Mouse (Mus musculus) heart, adult 9 months (tissue): Measurements from ENCODE around the gene Raver1.

ENCODE experiments used
- DNase-seq, 2 experiments: peaks; one replicate each; pipeline ENCODE4 v3.0.0; 2022; ENCODE audit warnings: low spot score in 2 of 2

Raver1 gene

DNA sequence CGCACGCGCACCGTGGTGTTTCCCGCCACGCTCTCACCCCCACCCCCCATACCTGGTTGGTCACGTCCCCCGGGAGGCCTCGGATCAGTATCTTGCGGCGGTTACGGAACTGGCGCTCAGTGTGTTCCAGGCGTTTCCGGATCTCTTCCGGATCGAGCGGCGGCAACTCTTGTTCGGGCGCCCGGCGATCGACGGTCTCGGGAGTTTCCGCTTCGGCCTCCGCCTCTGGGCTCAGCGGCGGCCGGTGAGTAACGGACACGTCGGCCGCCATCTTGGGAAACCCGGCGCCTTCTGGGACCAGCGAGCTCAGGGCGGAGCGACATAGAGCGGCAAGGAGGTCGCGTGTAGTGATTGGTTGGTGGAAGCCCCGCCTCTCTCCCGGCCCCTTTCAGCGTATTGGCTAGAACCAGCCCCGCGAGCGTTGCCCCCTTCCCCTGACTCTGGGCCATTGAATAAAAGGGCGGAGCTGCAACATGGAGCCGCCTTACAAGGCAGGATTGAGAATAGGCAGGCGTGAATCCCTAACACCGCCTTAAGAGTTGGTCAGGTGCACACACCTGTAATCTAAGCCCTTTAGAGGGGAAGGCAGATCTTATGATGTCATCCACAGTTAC lies at the start of gene Raver1, which contains the start of gene Gm38431:
TSS of gene Raver1 (minus strand) at position 302 of the 614 bp plus-strand sequence.
TSS of gene Gm38431 (minus strand) at position 291 of the 614 bp plus-strand sequence.
- peak; percentile 97 to 98 for DNase-seq

DNA sequence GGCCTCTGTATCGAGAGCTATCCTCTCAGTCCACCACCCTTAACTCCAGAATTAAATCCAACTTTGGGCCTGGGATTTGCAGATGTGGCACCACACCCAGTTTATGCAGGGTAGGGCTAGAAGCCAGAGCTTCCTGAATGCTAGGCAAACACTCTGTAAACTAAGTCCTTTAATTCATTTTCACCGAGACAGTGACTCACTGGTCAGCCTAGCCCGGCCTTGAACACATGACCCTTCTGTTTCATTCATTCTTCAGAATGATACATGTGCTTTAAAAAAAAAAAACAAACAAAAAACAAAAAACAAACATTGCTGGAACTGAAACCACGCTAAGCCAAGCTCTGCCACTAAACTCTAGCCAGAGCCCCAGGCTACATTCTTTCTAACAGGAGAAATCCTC lies 46.6 kb upstream of the Raver1 start:
- DNase-seq: no peak

DNA sequence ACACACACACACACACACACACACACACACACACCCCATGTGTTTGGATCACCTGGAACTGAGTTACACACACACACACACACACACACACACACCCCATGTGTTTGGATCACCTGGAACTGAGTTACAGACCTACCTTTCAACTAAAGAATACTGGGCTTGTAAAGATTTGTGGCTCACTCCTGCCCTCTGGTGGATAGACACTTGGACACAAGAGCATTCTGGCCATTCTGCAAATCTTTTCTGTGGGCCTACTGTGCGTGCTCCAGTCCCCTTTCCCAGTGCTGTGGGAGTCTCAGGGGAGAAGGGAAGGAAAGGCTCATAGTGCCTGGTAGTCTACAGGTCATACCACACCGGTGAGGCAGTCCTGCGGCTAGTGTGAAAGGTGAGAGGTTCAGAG lies 45.4 kb upstream of the Raver1 start:
- DNase-seq: no peak

DNA sequence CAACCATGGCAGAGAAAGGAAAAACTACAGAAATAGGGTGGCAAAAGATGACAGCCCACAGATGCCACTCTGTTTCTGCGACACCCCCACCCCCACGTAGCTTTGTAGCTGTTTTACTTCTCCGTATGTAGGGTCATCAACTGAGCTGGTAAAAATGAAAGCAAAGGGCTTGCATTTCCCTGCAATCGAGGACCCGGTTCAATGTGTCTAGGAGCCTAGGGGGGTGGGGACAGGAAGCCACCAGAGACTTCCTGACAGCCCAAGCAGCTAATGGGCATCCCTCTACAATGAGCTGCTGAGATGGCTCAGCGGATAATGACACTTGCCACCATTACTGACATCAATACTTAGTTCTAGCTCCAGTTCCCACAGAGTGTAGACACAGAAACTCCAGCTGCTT lies 44.6 kb upstream of the Raver1 start:
- DNase-seq: no peak

DNA sequence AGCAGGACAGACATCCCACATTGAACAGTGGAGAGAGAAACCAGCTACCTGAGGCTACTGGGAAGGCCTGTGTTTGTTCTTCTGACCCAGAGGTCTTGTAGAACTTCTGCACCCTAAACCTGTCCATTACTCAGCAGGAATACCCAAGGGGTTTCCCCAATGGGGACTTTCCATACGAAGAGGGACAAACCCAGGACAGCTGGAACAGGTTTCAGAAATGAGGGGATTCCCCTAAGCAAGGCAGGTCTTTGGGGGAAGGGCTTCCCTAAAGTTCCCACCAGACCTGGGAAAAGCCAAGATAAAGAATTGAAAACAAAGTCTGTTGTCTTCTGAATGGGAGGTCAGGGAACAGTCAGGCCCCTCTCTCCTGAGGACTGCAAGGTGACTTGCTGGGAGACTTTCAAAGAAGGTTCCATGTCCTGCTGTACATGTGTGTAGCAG lies 44.2 kb upstream of the Raver1 start:
- no peak for DNase-seq

DNA sequence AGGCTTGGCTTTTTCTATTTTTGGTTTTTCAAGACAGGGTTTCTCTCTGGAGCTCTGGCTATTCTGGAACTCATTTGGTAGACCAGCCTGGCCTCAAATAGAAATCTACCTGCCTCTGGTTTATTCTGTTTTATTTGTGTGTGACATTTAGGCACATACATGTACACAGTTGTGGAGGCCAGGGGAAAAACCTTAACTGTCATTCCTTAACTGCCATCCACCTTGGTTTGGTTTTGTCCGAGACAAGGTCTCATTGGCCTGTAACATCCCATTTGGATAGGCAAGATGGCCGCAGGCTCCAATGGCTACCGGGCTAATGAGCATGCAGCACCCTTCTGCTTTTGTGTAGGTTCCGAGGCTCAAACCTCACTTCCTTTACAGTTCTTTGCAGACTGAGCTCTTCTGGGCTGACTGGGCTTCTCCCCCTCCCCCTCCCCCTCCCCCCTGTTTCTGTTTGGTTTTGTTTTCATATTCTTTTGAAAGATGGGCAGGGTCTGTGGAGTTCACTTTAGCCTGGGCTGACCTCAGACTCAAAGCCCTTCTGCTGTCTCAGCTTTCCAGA lies 43.6 kb upstream of the Raver1 start:
- DNase-seq: no peak

DNA sequence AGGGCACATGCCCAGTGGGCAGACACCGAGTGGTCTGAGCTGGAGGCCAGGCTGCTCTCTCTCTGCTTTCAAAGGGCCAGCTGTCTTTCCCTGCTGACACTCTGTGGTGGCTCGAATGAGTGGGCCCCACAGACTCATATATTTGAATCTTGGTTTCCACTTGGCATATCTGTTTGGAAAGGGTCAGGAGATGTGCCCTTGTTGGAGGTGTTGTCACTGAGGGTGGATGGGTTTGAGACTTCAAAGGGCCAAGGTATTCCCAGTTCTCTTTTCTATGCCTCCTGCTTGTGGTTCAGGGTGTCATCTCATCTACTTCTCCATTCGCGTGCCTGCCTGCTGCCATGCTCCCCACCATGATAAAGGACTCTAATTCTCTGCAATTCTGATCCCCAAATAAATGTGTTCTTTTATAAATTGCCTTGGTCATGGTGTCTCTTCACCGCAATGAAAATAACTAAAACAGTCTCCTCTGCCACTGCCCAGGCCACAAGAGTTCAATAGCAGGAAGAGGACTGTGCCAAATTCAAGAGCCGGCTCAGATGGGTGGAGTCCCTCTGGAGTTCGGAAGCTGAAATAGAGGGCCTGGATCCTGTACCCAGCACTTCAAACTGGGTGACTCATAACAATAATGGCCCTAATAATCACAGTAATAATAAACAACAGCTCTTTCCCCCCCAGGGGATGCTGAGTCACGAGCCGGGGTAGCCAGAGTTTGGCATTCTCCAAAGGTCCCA lies 43.0 kb upstream of the Raver1 start:
- peak; percentile 86 to 87 for DNase-seq

DNA sequence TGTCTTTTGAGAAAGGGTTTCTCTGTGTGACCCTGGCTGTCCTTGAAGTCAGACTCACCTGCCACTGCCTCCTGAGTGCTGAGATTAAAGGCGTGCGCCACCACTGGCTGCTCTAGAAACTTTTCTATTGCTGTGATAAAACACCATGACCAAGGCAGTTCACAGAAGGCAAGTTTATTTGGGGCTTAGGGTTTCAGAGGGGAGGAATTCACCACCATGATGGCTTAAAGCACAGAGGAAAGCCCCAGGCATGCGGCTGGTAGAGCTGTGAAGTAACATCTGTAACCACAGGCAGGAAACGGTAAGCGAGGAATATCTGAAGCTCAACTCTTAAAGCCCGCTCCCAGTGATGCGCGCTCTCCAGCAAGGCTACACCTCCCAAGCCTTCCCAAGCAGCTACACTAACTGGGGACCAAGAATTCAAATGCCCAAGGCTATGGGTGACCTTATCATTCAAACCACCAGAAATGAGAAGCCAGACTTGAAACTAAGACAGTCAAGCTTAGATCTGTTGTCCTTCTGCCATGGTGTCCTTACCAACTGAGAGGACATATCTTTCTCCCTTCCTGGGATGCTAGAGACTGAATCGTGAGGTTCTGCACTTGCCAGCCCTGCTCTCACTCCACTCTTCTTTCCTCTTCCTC lies 41.4 kb upstream of the Raver1 start:
- no peak for DNase-seq

DNA sequence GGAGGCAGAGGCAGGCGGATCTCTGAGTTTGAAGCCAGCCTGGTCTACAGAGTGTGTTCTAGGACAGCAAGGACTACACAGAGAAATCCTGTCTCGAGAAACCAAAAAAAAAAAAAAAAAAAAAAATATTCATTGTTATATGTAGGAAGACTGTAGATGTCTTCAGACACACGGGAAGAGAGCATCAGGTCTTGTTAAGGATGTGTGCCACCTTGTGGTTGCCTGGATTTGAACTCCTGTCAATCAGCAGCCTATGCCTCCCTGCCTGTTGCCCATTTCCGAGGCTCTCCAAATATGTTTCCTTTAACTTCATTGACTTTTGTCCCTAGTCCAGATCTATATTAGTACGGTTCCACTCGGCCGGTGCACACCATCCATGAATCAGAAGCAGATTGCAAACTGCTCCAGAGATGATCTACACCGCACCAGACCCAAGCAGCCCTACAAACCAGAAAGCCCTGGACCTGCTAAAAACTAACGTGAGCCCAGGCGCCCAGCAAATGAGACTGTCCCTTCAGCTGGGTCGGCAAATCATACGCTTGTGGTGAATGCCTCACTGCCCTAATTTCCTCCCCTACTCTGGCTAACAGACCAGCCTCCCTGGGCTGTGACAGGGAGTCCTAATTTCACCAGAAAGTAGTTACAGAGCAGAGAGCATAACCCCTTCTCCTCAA lies 40.4 kb upstream of the Raver1 start:
- no peak for DNase-seq

DNA sequence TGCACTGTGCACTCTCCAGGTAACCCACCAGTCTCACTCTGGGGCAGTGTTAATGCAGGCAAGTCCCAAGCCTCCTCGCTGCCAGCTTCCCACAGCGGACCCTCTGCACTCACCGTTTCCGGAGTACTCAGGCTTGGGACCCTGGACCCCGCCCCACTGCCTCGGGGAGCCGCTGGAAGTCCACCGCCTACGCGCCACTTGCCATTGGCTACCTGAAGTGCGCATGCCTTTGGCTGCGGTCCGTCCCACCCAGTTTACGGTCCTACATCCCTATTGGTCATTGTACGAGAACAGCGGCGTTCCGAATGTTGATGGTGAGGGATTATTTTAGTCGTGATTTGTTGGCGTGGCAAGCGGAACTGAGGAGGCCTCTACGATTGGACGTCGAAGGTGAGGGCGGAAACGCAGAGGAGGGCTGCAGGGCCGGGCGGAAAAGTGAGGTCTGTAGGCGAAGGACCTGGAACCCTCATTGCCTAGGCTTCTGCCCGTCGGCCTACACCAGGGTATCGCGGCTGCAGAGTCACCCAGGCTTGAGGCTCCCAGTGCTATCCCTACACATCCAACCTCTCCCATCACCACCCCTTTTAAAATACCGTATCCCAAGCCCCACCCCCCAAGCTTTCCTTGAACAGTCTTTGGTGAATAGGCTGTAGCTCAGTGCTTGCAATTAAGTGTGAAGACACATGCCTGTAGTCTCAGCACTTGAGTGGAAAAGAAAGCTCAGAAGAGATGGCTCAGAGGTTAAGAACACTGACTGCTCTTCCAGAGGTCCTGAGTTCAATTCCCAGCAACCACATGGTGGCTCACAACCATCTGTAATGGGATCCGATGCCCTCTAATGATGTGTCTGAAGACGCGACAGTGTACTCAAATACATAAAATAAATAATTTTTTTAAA lies 39.5 kb upstream of the Raver1 start, which contains the start of gene Tyk2:
TSS of gene Tyk2 (minus strand) at position 185 of the 898 bp plus-strand sequence.
- peak; percentile 96 to 98 for DNase-seq

DNA sequence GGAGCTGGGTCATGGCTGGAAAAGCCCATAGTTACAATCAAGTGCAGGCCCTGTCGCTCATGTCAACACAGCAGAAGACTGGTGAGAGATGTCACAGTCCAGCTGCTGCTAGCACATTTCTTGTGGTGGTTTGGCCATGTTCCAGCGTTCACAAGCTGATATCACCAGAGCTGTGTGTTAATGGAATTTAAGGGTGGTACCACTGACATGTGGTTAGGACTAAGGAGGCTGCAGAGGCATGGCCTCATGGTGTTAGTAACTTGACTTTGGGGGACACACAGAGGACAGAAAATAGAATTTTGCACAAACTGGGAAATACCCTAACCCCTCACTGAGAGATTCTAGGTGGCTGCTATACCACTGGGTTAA lies 34.4 kb upstream of the Raver1 start:
- DNase-seq: no peak

DNA sequence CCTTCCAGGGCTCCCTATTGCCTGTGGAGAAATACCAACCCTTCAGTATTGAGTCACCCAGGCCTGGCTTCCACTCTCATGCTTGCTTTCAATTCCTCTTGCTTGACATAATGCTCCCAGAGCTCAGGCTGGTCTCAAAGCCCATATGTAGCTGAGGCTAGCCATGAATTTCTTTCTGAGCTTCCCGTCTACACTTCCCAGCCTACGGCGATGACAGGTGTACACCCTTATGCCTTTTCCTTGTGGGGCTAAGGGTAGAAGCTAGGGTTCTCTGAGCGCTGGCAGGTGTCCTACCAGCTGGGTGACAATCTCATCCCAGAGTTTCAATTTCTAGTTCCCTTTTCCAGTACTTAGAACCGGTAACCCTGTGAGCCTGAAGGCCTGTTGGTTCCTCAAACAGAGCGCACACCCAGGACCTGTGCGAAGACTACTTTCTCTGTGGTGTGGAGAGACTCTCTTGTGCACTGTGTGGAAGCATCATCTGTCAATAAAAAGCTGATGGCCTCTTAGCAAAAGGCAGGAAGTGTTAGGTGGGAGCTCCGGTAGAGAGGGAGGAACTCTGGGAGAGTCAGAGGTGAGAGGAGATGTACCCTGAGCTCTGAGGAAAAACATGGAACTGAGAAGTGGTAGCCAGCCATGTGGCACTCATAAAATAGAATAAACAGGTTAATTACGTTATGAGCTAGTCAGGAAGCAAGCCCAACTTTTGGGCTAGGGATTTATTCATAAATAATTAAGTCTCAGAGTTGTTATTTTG lies 33.9 kb upstream of the Raver1 start:
- no peak for DNase-seq

DNA sequence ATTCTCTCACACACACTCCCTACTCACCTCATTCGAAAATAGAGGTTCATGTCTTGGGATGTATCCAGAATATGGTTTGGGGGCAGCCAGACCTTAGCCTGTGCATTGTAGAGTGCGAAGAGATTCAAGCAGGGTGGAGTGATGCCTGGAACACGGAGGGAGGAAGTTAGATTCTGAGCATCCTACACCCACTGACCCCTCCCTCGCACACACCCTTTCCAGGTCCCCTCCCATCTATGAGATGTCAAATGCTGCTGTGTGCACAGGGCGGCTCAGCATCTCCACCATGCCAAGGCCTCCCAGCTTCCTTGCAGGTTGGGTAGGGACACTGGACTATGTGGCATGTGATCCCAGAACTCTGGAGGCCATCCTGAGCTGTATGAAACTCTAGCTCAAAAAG lies 33.0 kb upstream of the Raver1 start:
- no peak for DNase-seq

DNA sequence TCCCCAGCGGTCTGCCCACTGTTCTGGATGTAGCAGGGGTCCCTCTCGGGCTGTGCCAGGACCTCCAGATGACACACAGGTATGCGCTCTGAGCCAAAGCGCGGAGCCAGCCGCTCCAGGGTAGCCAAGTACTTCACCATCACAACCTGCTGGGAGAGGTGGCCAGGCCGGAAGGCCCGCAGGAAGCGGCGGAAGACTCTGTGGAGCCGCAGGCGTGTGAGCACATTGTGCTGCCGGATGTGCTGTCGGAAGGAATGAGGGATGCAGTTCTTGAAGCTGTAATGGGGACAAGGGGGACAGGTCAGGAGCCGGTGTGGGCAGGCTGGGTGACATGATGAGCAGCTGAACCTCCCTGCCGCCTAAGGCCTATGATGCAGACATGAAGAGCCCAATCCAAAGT lies 29.7 kb upstream of the Raver1 start:
- no peak for DNase-seq

DNA sequence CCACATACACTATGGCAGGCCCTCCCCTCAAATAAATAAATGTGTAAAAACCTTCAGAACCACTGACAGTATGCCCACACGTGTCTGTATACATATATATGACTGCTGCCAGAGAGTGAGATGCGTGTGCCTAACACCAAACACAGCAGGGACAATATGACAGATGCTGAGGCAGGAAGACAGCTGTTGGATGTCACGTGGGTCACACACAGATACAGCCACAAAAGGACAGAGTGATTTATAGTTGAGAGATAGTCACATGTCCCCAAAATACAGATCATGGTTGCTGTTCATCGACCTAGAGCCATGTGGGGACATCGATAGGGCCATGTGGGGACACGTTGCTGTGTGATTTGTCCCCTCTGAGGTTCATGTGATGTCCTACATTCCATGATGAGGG lies 25.3 kb upstream of the Raver1 start:
- no peak for DNase-seq

DNA sequence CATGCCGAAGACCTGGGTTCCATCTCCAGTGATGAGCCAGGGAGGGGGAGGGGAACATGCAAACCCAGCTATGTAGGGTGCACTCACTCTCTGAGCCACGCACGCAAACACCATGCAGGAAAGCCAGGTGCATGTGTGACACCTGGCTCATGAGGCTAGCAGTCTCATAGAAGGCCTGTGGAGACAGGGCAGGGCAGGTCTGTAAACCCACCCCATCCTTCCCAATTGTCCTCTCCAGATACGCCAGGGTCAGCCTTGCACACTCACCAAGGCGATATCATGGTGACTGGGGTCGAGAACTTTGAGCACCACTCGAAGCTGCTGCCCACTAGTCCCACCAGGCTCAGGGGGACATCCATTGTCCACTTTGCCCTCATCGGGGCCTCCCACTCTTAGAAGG lies 23.3 kb upstream of the Raver1 start:
- DNase-seq: no peak

DNA sequence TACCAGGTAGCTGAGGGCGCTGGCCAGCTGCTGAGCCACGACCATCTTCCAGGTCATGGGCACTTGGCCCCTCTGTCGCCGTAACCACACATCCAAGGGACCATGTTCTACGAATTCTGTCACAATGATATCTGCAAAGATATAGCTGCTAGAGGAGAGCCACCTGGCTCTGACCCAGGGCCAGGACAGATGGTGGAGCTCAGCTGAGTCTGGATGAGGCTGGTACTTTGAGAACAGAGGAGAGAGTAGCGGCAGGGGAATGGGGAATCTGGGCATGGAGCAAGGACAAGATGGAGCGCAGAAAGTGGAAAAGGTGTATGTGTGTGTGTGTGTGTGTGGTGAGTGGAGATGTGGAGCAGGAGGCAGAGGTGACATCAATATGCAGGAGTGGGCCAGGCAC lies 22.4 kb upstream of the Raver1 start:
- no peak for DNase-seq

DNA sequence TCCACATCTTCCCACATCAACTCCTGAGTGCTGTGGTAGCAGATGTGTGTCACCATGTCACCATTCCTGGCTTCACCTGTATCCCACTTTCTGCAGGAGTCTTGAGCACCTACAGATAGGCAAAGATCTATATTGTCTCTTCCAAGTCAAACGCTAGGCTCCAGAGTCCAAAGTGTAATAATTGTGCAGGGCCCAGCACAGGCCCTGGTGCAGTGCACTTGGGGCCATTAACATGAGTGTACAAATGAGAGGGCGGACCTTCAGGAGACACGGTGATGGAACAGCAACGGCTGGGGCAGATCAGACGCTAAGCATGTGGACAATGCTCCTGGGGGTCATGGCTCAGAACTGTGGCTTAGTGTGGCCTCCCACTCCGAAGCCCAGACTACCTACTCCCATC lies 21.9 kb upstream of the Raver1 start:
- no peak for DNase-seq

DNA sequence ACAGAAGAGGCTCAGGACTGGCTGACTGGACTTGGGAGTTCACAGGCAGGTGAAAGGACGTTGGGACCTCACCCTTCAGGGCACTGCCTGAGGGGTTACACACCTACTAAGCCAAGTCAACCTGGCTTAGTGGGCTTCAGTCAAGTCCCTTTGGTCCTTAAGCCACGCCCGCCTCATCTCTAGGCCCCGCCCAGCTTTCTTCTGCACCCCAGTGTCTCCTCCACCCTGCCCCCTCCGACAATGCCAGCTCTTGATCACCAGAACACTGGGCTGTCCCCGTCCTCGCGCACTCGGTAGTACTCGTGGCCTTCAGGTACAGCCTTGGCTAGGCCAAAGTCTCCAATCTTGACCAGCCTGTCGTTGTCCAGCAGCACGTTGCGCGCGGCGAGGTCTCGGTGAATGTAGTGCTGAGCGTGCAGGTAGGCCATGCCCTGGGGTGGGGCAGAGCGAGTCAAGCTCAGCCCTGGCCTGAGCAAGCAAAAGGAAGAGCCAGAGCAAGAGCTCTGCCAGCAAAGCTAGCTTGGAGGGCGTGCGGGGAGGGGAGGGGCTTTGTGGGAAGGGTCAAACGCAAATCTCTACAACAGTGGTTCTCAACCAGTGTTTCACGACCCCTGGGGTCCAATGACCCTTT lies 15.9 kb upstream of the Raver1 start:
- no peak for DNase-seq
